Mouse (Mus musculus) kidney, adult 2 months (tissue): ENCODE measurements around the gene Mgam.

ENCODE experiments used
- CTCF ChIP-seq: fragments of 200-500 bp; conservative IDR thresholded peaks from 2 replicates; pipeline ENCODE4 v1.5.1; 2011; ENCODE audit warnings: low read depth, mild to moderate bottlenecking, control low read depth, low read length, moderate library complexity, mixed read lengths; ENCODE audit not compliant: insufficient read depth, insufficient read length
- POLR2A ChIP-seq: fragments of 200-500 bp; IDR thresholded peaks from one replicate; pipeline ENCODE4 v1.6.1; 2011; ENCODE audit warnings: low read depth, low read length, control low read depth

GRCm38 (mm10) chr6:40774656-40775055, 146.0 kb downstream of the Mgam start:
- TF ChIP-seq CTCF (no peak), POLR2A (no peak)
